Mouse (Mus musculus) B cell, adult (primary cell): Measurements from ENCODE around the gene Sept9. TPM values are rescaled to one million over a fixed set of nuclear protein-coding genes. Genes with fewer than 3 reads are reported as not detected.

Source experiments
- total RNA-seq: library from RNA; stranded (reverse); gene quantifications from 4 replicates; pipeline ENCODE4 v1.2.4, GENCODE M21; 2023; ENCODE audit not compliant: inconsistent age

Sept9 gene
- 36.7 to 43.7 TPM (median 38.2 TPM) in 4 replicates for total RNA-seq

GRCm38 (mm10) chr11:117199282-117200175 lies at the start of gene Sept9:
Gene Sept9, plus strand, starts transcription at chr11:117199661.

Other genes starting within 250 kb of the Sept9 start
- 24.3 to 28.5 TPM (median 26.7 TPM) in 4 replicates for gene Sec14l1, start 84.5 kb upstream of the Sept9 start, total RNA-seq